30 mouse cellular contexts compared by ENCODE assay signal in the genomic region with DNA sequence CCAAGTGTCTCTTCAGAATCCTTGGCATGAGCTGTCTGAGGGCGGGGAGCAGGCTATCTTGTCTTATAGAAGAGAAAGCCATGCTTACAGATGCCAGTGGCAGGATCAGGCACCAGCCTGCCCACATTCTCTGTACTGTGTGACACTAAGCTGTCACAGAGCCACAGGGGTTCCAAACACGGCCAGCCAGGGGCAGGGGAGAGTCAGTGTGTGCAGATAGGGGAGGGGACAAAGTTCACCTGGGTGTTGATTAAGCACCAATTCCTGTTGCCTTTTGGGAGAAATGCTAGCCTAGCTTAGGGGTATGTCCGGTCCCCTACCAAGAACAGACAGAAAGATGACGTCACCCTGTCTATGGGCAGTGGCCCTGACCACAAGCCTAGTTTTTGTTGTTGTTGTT. TPM values are rescaled to one million over a fixed set of nuclear protein-coding genes. Genes with fewer than 3 reads are reported as not detected.
A peak's percentile ranks its signal among the peaks of the same experiment; 100 is the strongest.
DNase-seq lines count a peak whose midpoint lies in the region; ATAC-seq lines count a peak whose summit lies in the region.
"Had no signal": no experiment of that assay in that cellular context is flagged by ENCODE, and none has a peak within 500 bp of the region (broad histone marks: within the 10 kb centered on the region; RNA-seq: fewer than 3 reads in every experiment).

No protein-coding gene starts in this region.

- intact Hi-C loops in gastrocnemius, postnatal 36 days (cut with DNase I), result no loop called here

- 69% methylated on average over 4 of the region's 4 CpGs for WGBS in liver, embryonic 11.5 days
- WGBS in liver, embryonic 16.5 days (ENCODE audit: insufficient replicate concordance), result 69% methylated on average over 4 of the region's 4 CpGs

- peak overlapping the region; percentile 93; the same call in 1 of the 2 replicates for H3K4me2 ChIP-seq in liver, embryonic 11.5 days
- peak overlapping the region; percentile 90 for H3K4me2 ChIP-seq in liver, embryonic 16.5 days (ENCODE audit: low read depth, low read length)

- no peaks in the 10 kb centered on the region for H3K27me3 ChIP-seq in liver, embryonic 11.5 days (replicated peaks; ENCODE audit: control insufficient read depth, insufficient read depth, low read length)
- H3K27me3 ChIP-seq in liver, embryonic 16.5 days (ENCODE audit: control insufficient read depth, insufficient read depth, low read depth, low read length), result no peaks in the 10 kb centered on the region
- H3K27me3 ChIP-seq: embryonic facial prominence, embryonic 15.5 days; forebrain, embryonic 13.5 days; midbrain, embryonic 15.5 days had no signal

- no peaks in the 10 kb centered on the region; the same call in 1 of the 2 replicates for H3K36me3 ChIP-seq in liver, embryonic 11.5 days (ENCODE audit: control insufficient read depth, insufficient read depth, low read length)
- no peaks in the 10 kb centered on the region; the same call in 1 of the 2 replicates for H3K36me3 ChIP-seq in liver, embryonic 16.5 days (ENCODE audit: control insufficient read depth, insufficient read depth)
- H3K36me3 ChIP-seq: embryonic facial prominence, embryonic 15.5 days; limb, embryonic 12.5 days; midbrain, embryonic 15.5 days had no signal

- ATAC-seq in liver, embryonic 11.5 days (replicated peaks; ENCODE audit: low FRiP score), result 0 out of 2 replicates have a peak, but pooled peaks have one; percentile 4
- peak; percentile 52; the same call in 1 of the 2 replicates for ATAC-seq in liver, embryonic 16.5 days (ENCODE audit: low read depth)
- ATAC-seq: forebrain, embryonic 13.5 days had no signal

- DNase-seq in heart, adult 11 months, result peak; percentile 88
- DNase-seq in heart, postnatal 4 days, result no peak
- no peak for DNase-seq in liver, embryonic 11.5 days (ENCODE audit: low spot score)
- no peak for DNase-seq in cerebellum, adult 18-20 months
- no peak for DNase-seq in gastrocnemius, postnatal 36 days
- DNase-seq: adrenal gland, adult 8-10 months; cerebellum, adult 9-11 months; gastrocnemius, postnatal 14 days; heart, adult 2 months; kidney, postnatal 25 days; lung, adult 2 months; lung, postnatal 10 days; right cerebral cortex, postnatal 25 days; thymus, postnatal 36 days had no signal

- no peaks in the 10 kb centered on the region for H3K4me1 ChIP-seq in brown adipose tissue, adult 24 weeks (ENCODE audit: control insufficient read depth, insufficient read depth, insufficient read length, low read length)
- peaks cover 10% of the 10 kb centered on the region; the same call in 1 of the 2 replicates for H3K4me1 ChIP-seq in liver, embryonic 11.5 days (replicated peaks; ENCODE audit: control insufficient read depth, insufficient read depth, low read length)
- H3K4me1 ChIP-seq in liver, embryonic 16.5 days (ENCODE audit: control insufficient read depth, low read depth, low read length), result peaks cover 14% of the 10 kb centered on the region

- H3K4me3 ChIP-seq in brown adipose tissue, adult 24 weeks (ENCODE audit: insufficient read depth, low read depth, low read length), result 0 out of 2 replicates have a peak overlapping the region, but pooled peaks have one; percentile 87
- no peak overlapping the region for H3K4me3 ChIP-seq in liver, embryonic 11.5 days (ENCODE audit: low read depth, low read length)
- H3K4me3 ChIP-seq in liver, embryonic 16.5 days (ENCODE audit: low read depth, low read length), result no peak overlapping the region
- H3K4me3 ChIP-seq: heart, adult 2 months; midbrain, embryonic 15.5 days had no signal

- no peak overlapping the region for H3K9ac ChIP-seq in liver, embryonic 11.5 days (ENCODE audit: low read depth, low read length)
- no peak overlapping the region for H3K9ac ChIP-seq in liver, embryonic 16.5 days (ENCODE audit: low read depth, low read length)
- H3K9ac ChIP-seq: embryonic facial prominence, embryonic 15.5 days; forebrain, embryonic 13.5 days; heart, embryonic 12.5 days; limb, embryonic 12.5 days; midbrain, embryonic 15.5 days had no signal

- no peaks in the 10 kb centered on the region for H3K9me3 ChIP-seq in liver, embryonic 11.5 days (ENCODE audit: control insufficient read depth, low read length)
- H3K9me3 ChIP-seq in liver, embryonic 16.5 days (replicated peaks; ENCODE audit: control insufficient read depth, low read length), result no peaks in the 10 kb centered on the region
- H3K9me3 ChIP-seq: embryonic facial prominence, embryonic 15.5 days; forebrain, embryonic 13.5 days; G1E; heart, embryonic 12.5 days; kidney, embryonic 15.5 days; limb, embryonic 12.5 days; midbrain, embryonic 15.5 days had no signal

- no peak overlapping the region for H3K27ac ChIP-seq in brown adipose tissue, adult 24 weeks (replicated peaks; ENCODE audit: low read depth, low read length)
- no peak overlapping the region for H3K27ac ChIP-seq in liver, embryonic 11.5 days (ENCODE audit: low read depth, low read length)
- no peak overlapping the region for H3K27ac ChIP-seq in liver, embryonic 16.5 days (ENCODE audit: low read length)
- H3K27ac ChIP-seq: embryonic facial prominence, embryonic 15.5 days; forebrain, embryonic 13.5 days; heart, adult 2 months; kidney, embryonic 15.5 days; left cerebral cortex, adult 2 months; limb, embryonic 12.5 days; midbrain, embryonic 15.5 days had no signal

RNA-seq across cellular contexts. Expression of gene Man2b2, which starts 1.4 kb away (rescaled TPM):
- total RNA-seq in heart, postnatal 4 days (2021), result 10 to 100 TPM; 19.2 to 19.7 TPM
- polyA plus RNA-seq in brown adipose tissue, adult 24 weeks (2012; ENCODE audit: insufficient read depth, insufficient read length, missing spikeins), result 10.3 and 13.1 TPM in 2 replicates
- 17.4 and 20.2 TPM in 2 replicates for polyA plus RNA-seq in liver, embryonic 11.5 days (2014; fragmentation: Nextera tagmentation; extraction: Ambion mirVana)
- 17.4 and 21.7 TPM in 2 replicates for polyA plus RNA-seq in liver, embryonic 16.5 days (2015; fragmentation: Nextera tagmentation; extraction: Ambion mirVana)
- total RNA-seq in gastrocnemius, postnatal 36 days (2021), result 1 to 10 TPM; 3.6 to 4.1 TPM

RNA-seq across cellular contexts. Expression of gene Mrfap1, which starts 32.5 kb away (rescaled TPM):
- 100 to 1,000 TPM; 306 to 323 TPM for total RNA-seq in heart, postnatal 4 days (2021)
- polyA plus RNA-seq in brown adipose tissue, adult 24 weeks (2012; ENCODE audit: insufficient read depth, insufficient read length, missing spikeins), result 235 and 311 TPM in 2 replicates
- polyA plus RNA-seq in liver, embryonic 11.5 days (2014; fragmentation: Nextera tagmentation; extraction: Ambion mirVana), result 366 and 368 TPM in 2 replicates
- 106 and 110 TPM in 2 replicates for polyA plus RNA-seq in liver, embryonic 16.5 days (2015; fragmentation: Nextera tagmentation; extraction: Ambion mirVana)
- total RNA-seq in gastrocnemius, postnatal 36 days (2021), result 100 to 1,000 TPM; 218 to 221 TPM

RNA-seq across cellular contexts. Expression of gene Ppp2r2c, which starts 39.2 kb away (rescaled TPM):
- total RNA-seq in heart, postnatal 4 days (2021), result under 1 TPM; 0.19 to 0.25 TPM
- not detected in 2 replicates for polyA plus RNA-seq in brown adipose tissue, adult 24 weeks (2012; ENCODE audit: insufficient read depth, insufficient read length, missing spikeins)
- 0.30 and 0.33 TPM in 2 replicates for polyA plus RNA-seq in liver, embryonic 11.5 days (2014; fragmentation: Nextera tagmentation; extraction: Ambion mirVana)
- polyA plus RNA-seq in liver, embryonic 16.5 days (2015; fragmentation: Nextera tagmentation; extraction: Ambion mirVana), result 0.02 TPM in 1 of 2 replicates, not detected in the other
- under 1 TPM; 0.23 to 0.32 TPM for total RNA-seq in gastrocnemius, postnatal 36 days (2021)
- total RNA-seq: common myeloid progenitor, adult 5-6 weeks; hematopoietic stem cell, adult 5-6 weeks; megakaryocyte-erythroid progenitor cell, adult 5-6 weeks; neutrophil, adult 5-6 weeks had no signal
- polyA plus RNA-seq: G1E; heart, postnatal 0 days; macrophage had no signal
